Mouse (Mus musculus): ENCODE measurements at regions not wholly inside any gene's neighbourhood (a gene's known extent, or its start where the extent isn't known, plus 50 kb on each side); places are given as distances from the start of the nearest gene placed in this dataset.

DNA sequence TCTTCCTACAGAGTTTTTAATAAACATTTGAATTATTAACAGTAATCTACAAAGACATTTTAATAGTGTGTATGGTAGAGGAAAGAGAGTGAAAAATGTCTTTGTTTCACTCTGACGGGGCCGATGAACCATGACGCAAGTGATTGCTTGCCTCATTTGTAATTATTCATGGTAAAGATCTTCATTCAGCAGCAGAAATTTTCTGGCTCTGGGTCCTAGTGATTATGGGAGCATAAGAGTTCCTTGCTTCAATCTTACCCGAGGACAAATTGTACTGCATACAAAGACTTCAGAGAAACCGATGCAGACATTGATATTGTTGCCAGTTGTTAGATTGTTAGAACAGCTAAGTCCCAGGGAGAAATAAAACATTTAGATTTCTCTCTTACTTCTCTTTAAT, 1209.9 kb downstream of the Ntrk3 start:
- TF ChIP-seq EP300 (IDR thresholded peaks at IDR 0.05) (no peak), CTCF (IDR thresholded peaks at IDR 0.05) (no peak)
- H3K9me3 ChIP-seq (ENCODE audit: low read length), result no peaks in the 10 kb centered on the region
- no peaks in the 10 kb centered on the region for H3K27me3 ChIP-seq (replicated peaks; ENCODE audit: insufficient read depth, low read length)
- no peak for ATAC-seq
- no peak overlapping the region for H3K4me3 ChIP-seq (ENCODE audit: low read depth, low read length)
- no peak overlapping the region for H3K27ac ChIP-seq (ENCODE audit: low read length)
- no peak for DNase-seq (ENCODE audit: low spot score)
- WGBS, result 79% methylated on average over 5 of the region's 5 CpGs
- no peaks in the 10 kb centered on the region for H3K36me3 ChIP-seq (ENCODE audit: insufficient read depth, low read length)
- no peak overlapping the region for H3K4me2 ChIP-seq (replicated peaks; ENCODE audit: low read depth, low read length)
- H3K4me1 ChIP-seq (ENCODE audit: insufficient read depth, low read depth, low read length), result no peaks in the 10 kb centered on the region
- H3K9ac ChIP-seq (replicated peaks; ENCODE audit: low read depth), result no peak overlapping the region

DNA sequence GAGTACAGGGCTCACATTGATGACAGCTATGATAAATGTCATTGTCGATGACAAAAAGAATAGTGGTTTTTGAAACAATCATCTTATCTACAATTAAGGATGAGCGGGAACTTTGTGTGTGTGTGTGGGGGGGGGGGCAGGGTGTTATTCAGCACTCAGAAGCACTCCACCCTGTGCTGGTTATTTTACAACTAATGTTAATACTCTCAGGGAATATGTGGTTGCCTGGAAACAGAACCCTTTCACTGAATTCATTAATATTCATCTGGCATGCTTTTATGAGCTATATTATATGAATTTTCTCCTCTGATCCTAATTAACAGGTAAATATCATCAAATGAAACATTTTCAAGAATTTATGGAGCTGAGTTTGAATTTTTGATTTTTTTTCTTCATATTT, 1228.2 kb downstream of the Ntrk3 start:
- no peak for DNase-seq (ENCODE audit: low spot score)
- TF ChIP-seq EP300 (IDR thresholded peaks at IDR 0.05), result no peak
- TF ChIP-seq CTCF (IDR thresholded peaks at IDR 0.05), result no peak
- Histone ChIP-seq H3K4me3 (ENCODE audit: low read depth, low read length) (no peak overlapping the region), H3K4me1 (ENCODE audit: insufficient read depth, low read depth, low read length) (no peaks in the 10 kb centered on the region), H3K36me3 (ENCODE audit: insufficient read depth, low read length) (no peaks in the 10 kb centered on the region), H3K27me3 (replicated peaks; ENCODE audit: insufficient read depth, low read length) (no peaks in the 10 kb centered on the region), H3K9ac (replicated peaks; ENCODE audit: low read depth) (no peak overlapping the region), H3K27ac (ENCODE audit: low read length) (no peak overlapping the region), H3K4me2 (replicated peaks; ENCODE audit: low read depth, low read length) (no peak overlapping the region), H3K9me3 (ENCODE audit: low read length) (no peaks in the 10 kb centered on the region)
- no peak for ATAC-seq
- WGBS, result 76% methylated on average over 2 of the region's 2 CpGs

DNA sequence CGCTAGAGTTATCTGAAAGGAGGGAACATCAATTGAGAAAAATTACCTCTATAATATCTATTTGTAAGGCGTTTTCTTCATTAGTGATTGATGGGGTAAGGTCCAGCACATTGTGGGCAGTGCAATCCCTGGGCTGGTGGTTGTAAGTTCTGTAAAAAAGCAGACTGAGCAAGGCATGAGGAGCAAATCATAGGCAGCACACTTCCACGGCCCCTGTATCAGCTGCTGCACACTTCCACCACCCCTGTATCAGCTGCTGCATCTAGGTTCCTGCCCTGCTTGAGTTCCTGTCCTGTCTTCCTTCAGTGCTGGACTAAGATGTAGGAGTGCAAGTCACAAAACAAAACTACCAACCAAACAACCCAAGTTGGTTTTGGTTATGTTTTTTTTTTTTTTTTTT, 1230.2 kb downstream of the Ntrk3 start:
- Histone ChIP-seq H3K4me1 (ENCODE audit: insufficient read depth, low read depth, low read length) (no peaks in the 10 kb centered on the region), H3K4me3 (ENCODE audit: low read depth, low read length) (no peak overlapping the region), H3K4me2 (replicated peaks; ENCODE audit: low read depth, low read length) (no peak overlapping the region), H3K27ac (ENCODE audit: low read length) (no peak overlapping the region), H3K9ac (replicated peaks; ENCODE audit: low read depth) (no peak overlapping the region), H3K9me3 (ENCODE audit: low read length) (no peaks in the 10 kb centered on the region), H3K27me3 (replicated peaks; ENCODE audit: insufficient read depth, low read length) (no peaks in the 10 kb centered on the region), H3K36me3 (ENCODE audit: insufficient read depth, low read length) (no peaks in the 10 kb centered on the region)
- 57% methylated on average over 3 of the region's 3 CpGs for WGBS
- no peak for TF ChIP-seq CTCF (IDR thresholded peaks at IDR 0.05)
- no peak for TF ChIP-seq EP300 (IDR thresholded peaks at IDR 0.05)
- ATAC-seq (no peak), DNase-seq (ENCODE audit: low spot score) (no peak)

DNA sequence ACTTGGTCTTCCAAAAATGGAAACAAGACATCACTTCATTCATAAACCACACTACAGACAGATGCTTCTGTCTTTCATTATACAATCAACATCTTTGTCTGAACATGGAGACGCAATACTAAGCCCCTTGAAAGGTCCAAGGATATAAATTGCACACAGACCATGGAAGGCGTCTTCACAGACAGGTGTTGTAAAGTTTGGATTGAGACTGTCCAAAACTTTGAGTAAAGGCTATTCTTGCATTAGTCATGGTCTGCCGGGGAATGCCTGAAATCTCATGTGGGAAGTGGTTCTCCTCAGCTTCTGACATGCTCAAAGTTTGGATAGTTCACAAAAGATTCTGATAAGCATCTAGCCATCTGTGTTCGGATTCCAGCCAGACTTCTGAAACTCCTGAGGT, 1235.2 kb downstream of the Ntrk3 start:
- WGBS, result 72% methylated on average over 4 of the region's 4 CpGs
- ATAC-seq, result no peak

DNA sequence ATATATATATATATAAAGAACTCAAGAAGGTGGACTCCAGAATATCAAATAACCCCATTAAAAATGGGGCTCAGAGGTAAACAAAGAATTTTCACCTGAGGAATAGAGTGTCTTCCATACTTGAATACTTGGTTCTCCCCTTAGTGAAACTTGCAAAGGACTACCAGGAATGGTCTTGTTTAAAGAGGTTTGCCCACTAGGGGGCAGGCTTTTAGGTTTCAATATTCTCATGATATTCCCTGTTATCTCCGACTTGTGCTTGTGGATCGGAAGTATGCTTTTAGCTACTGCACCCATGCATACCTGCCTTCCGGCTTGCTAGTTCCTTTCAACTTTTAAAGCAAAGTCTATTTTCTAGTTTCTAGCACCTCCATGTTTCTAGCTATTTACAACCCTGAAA, 1242.7 kb downstream of the Ntrk3 start:
- Histone ChIP-seq H3K4me3 (ENCODE audit: low read depth, low read length) (no peak overlapping the region), H3K9me3 (ENCODE audit: low read length) (no peaks in the 10 kb centered on the region), H3K36me3 (ENCODE audit: insufficient read depth, low read length) (no peaks in the 10 kb centered on the region), H3K9ac (replicated peaks; ENCODE audit: low read depth) (no peak overlapping the region), H3K27ac (ENCODE audit: low read length) (no peak overlapping the region), H3K27me3 (replicated peaks; ENCODE audit: insufficient read depth, low read length) (no peaks in the 10 kb centered on the region), H3K4me2 (replicated peaks; ENCODE audit: low read depth, low read length) (no peak overlapping the region), H3K4me1 (ENCODE audit: insufficient read depth, low read depth, low read length) (no peaks in the 10 kb centered on the region)
- ATAC-seq, result no peak
- TF ChIP-seq EP300 (IDR thresholded peaks at IDR 0.05) (no peak), CTCF (IDR thresholded peaks at IDR 0.05) (no peak)
- 86% methylated on average over 3 of the region's 3 CpGs for WGBS
- no peak for DNase-seq (ENCODE audit: low spot score)

More for the DNA sequence above, 1235.2 kb downstream of the Ntrk3 start:
- H3K4me3 ChIP-seq (ENCODE audit: low read depth, low read length), result no peak overlapping the region
- H3K27ac ChIP-seq (ENCODE audit: low read length), result no peak overlapping the region
- H3K27me3 ChIP-seq (replicated peaks; ENCODE audit: insufficient read depth, low read length), result no peaks in the 10 kb centered on the region
- H3K9ac ChIP-seq (replicated peaks; ENCODE audit: low read depth), result no peak overlapping the region
- no peaks in the 10 kb centered on the region for H3K4me1 ChIP-seq (ENCODE audit: insufficient read depth, low read depth, low read length)
- TF ChIP-seq CTCF (IDR thresholded peaks at IDR 0.05) (no peak), EP300 (IDR thresholded peaks at IDR 0.05) (no peak)
- H3K4me2 ChIP-seq (replicated peaks; ENCODE audit: low read depth, low read length), result no peak overlapping the region
- H3K36me3 ChIP-seq (ENCODE audit: insufficient read depth, low read length), result no peaks in the 10 kb centered on the region
- no peak for DNase-seq (ENCODE audit: low spot score)
- no peaks in the 10 kb centered on the region for H3K9me3 ChIP-seq (ENCODE audit: low read length)

DNA sequence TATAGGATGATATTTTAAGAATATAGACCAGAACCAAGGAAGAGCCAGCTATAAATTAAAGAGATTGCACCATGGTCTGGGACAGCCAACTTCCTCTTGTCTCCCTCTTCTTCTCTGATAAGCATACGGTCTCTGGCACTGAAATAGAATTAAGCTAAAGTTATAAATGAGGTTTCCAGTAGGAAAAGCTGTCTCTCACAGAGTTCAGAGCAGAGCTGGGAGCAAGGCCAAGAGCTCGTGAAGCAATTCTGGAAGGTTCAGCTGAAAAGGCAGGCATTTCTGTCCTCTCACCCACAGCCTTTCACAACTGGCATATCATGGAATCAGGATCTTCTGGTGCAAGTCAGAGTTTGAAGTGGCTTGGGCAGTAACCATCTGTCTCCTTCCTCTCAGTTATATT, 1247.8 kb downstream of the Agbl1 start:
- 46% methylated on average over 2 of the region's 2 CpGs for WGBS
- no peak for TF ChIP-seq CTCF (IDR thresholded peaks at IDR 0.05)
- TF ChIP-seq EP300 (IDR thresholded peaks at IDR 0.05), result no peak
- no peak overlapping the region for H3K4me2 ChIP-seq (replicated peaks; ENCODE audit: low read depth, low read length)
- H3K9ac ChIP-seq (replicated peaks; ENCODE audit: low read depth), result no peak overlapping the region
- no peaks in the 10 kb centered on the region for H3K9me3 ChIP-seq (ENCODE audit: low read length)
- no peak overlapping the region for H3K27ac ChIP-seq (ENCODE audit: low read length)
- no peaks in the 10 kb centered on the region for H3K4me1 ChIP-seq (ENCODE audit: insufficient read depth, low read depth, low read length)
- peak; percentile 47; the same call in 1 of the 2 replicates for ATAC-seq
- peak; percentile 59 for DNase-seq (ENCODE audit: low spot score)
- no peak overlapping the region for H3K4me3 ChIP-seq (ENCODE audit: low read depth, low read length)
- H3K36me3 ChIP-seq (ENCODE audit: insufficient read depth, low read length), result no peaks in the 10 kb centered on the region
- H3K27me3 ChIP-seq (replicated peaks; ENCODE audit: insufficient read depth, low read length), result no peaks in the 10 kb centered on the region

DNA sequence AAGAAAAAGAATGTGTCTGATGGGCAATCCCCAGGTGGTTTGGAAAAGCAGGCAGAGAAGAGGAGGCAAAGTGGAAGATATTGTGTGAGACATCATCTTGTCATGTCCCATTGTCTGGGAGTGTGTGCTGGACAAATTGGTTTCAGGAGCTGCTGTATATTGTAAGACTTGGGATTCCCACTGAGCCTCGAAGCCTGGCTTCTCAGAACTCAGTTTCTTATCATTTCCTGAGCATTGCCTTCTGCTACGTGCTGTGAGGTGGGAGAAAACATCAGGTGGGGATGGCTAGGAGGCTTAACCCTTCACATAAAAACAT, 1216.3 kb downstream of the Agbl1 start:
- Histone ChIP-seq H3K4me1 (ENCODE audit: insufficient read depth, low read depth, low read length) (no peaks in the 10 kb centered on the region), H3K36me3 (ENCODE audit: insufficient read depth, low read length) (no peaks in the 10 kb centered on the region), H3K27ac (ENCODE audit: low read length) (no peak overlapping the region), H3K9me3 (ENCODE audit: low read length) (no peaks in the 10 kb centered on the region), H3K4me2 (replicated peaks; ENCODE audit: low read depth, low read length) (no peak overlapping the region), H3K27me3 (replicated peaks; ENCODE audit: insufficient read depth, low read length) (no peaks in the 10 kb centered on the region), H3K4me3 (ENCODE audit: low read depth, low read length) (no peak overlapping the region), H3K9ac (replicated peaks; ENCODE audit: low read depth) (no peak overlapping the region)
- TF ChIP-seq EP300 (IDR thresholded peaks at IDR 0.05), result no peak
- no peak for TF ChIP-seq CTCF (IDR thresholded peaks at IDR 0.05)
- 29% methylated on average over 2 of the region's 2 CpGs for WGBS
- DNase-seq (ENCODE audit: low spot score) (no peak), ATAC-seq (no peak)
